Mouse (Mus musculus) brain, adult 2 months (tissue): ENCODE data around the gene Upf1.

ENCODE experiments used
- DNase-seq: peaks from one replicate; pipeline ENCODE4 v3.0.0; 2011; ENCODE audit warnings: low read depth, low spot score

Gene Upf1

GRCm38 (mm10) chr8:70327512-70327911 is 25.6 kb downstream of the Upf1 start:
- peak; percentile 39 for DNase-seq

- no peak for DNase-seq
Observed at GRCm38 (mm10) chr8:70323716-70324115, 29.4 kb downstream of the Upf1 start.

DNA sequence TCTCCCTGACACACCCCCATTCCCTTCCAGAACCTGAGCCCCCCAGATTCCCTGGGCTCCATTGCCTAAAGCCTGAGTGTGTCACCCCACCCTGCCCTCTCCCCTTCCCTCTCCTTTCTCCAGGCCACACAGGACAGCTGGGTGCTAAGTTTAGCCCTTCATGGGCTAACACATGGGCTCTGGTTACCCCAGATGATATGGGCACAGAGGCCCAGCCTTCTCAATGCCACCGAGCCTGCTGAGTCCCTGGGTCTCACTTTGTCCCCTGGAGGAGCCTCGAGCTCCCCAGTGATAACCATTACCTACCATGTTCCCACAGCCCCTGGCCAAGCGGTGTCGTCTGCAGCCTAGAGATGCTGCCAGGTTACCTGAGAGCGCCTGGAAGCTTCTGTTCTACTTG is 35.2 kb downstream of the Upf1 start:
- DNase-seq: no peak

- peak; percentile 97 for DNase-seq
Observed at GRCm38 (mm10) chr8:70316511-70317504, 36.3 kb downstream of the Upf1 start.

DNA sequence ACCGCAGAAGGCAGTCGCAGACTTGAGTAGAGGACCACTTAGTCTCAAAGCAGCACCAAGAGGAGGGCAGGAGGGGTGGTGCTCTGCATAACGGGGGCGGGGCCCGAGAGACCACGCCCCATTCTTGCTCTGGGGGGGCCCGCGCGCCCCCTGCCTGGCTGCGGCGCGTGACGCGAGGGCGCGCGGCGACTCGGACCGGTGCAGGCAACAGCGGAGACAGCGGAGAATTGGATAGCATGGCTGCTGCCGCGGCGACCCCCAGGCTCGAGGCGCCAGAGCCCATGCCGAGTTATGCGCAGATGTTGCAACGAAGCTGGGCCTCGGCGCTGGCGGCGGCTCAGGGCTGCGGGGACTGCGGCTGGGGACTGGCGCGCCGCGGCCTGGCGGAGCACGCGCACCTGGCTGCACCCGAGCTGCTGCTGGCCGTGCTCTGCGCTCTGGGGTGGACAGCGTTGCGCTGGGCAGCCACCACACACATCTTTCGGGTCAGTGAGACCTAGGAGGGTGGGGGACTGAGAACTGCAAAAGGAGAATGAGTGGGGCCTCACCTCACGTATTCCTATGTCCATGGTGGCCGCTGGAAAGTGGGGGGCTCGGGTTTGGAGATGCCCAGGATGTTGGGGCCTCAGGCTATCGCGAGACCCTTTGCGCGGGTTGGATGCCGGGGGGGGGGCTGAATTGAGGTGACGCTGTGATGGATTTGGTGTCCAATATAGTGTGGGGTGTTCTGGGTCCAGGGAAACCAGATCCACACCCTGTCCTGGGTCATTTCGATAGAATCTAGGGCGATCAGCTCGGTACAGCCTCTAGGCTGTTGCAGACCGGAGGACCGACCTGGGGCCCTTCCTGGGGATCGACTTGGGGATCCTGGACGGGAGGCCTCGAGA is 37.2 kb downstream of the Upf1 start, which contains the start of gene Cers1:
TSS of gene Cers1 (plus strand) at position 152 of the 887 bp plus-strand sequence.
- peak; percentile 88 for DNase-seq

DNA sequence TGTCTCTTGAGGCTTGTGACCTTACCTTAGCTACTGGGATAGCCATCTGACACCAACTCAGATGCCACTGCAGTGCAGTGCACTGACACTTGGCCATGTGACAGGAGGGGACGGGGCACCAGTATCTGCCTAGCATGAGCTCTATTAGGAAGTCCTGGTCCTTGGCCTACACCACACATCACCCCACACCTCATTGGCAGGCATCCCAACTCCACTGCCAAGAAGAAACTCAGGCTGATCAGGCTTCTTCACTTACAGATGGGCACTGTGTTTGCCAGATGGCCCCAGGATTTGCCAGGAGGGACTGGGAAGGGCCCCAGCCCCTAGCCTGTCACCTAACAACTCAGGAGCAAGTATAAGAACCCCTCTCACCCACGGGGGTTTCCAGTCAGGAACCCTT is 39.7 kb downstream of the Upf1 start:
- DNase-seq: no peak

DNA sequence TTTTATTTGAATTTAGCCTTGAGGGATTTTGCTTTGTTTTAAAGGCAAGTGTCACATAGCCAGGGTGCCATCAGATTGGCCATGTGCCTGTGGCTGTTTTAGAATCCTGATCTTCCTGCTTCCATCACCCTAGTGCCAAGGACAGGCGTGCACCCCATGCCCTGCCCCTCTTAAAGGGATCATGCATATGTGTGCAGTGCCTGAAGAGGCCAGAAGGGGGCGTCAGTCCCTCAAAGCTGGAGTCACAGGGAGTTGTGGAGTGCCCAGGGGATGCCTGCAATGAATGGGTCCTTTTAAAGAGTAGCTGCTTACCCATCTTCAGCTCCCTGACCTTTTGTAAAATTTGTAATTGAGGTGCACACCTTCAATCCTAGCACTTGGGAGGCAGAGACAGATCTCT is 43.8 kb downstream of the Upf1 start:
- DNase-seq: peak; percentile 36

GRCm38 (mm10) chr8:70302901-70303300 is 50.2 kb downstream of the Upf1 start:
- no peak for DNase-seq

GRCm38 (mm10) chr8:70302358-70302890 is 50.7 kb downstream of the Upf1 start, which contains the start of the genes Ddx49 and Cope:
TSS of gene Ddx49 (minus strand) at chr8:70302489.
TSS of gene Cope (plus strand) at chr8:70302518.
- peak; percentile 98 for DNase-seq

DNA sequence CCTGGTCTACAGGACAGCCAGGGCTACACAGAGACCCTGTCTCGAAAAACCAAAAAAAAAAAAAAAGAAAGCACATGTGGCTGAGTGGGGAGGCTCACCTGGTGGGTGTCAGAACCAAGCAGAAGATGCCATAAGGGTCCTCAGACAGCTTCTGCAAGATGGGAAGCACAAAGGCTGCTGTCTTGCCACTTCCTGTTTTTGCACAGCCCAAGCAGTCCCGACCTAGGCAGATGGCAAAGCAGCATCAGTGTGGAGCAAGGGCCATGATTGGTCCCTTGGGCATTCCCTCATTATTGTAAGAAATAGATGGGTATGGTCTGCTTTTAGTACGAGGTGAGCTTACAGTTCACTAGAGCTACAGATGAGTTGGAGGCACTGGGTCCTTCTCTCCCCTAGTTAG is 52.2 kb downstream of the Upf1 start:
- no peak for DNase-seq

DNA sequence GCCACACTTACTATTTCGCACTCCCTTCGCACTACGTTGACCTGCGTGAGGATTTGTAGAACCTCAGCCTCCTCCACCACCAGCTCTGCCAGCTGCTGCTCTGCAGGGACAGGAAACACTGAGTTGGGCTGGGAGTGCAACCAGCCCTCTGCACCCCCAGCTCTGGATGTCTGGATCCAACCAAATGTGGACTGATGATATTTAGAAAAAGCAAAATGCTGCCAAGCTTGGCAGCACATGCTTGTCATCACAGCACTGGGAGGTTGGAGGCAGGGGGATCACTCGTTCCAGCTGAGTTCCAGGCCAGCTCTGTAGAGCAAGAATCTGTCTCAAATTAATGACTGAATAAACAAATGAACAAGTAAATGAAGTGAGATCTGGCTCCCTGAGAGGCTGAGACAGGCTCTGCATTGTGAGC is 59.1 kb downstream of the Upf1 start:
- DNase-seq: peak; percentile 41

GRCm38 (mm10) chr8:70286737-70287136 is 66.3 kb downstream of the Upf1 start:
- DNase-seq: no peak

DNA sequence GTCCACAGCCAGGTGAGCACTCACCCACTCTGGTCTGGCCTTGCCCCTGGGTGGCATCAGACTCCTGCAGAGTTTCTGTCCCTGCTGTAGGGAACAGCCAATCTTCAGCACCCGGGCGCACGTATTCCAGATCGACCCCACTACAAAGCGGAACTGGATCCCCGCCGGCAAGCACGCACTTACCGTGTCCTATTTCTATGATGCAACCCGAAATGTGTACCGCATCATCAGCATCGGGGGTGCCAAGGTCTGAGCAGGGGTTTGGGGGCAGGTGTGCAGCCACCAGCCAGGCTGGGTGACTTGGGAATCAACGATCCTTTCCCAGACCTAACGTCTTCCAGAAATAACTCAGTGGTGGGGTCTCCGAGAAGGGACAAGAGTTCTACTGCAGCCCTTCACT is 67.8 kb downstream of the Upf1 start:
- DNase-seq: no peak

DNA sequence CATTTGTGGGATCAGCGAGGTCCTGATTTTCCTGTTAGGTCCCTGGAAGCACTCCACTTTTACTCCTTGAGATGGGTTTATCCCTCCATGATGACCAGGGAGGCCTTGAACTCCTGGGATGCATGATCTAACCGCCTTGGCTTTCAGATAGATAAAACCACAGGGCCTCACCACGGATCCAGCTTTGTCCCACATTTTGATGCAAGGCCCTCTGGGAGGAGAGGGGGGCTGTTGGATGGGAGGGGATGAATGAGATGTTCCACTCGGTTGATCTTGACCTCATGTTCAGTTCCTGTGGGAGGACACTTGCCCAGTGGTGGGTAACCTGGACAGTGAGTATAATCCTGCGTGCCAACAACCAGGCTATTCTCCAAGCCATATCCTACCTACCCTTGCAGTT is 68.7 kb downstream of the Upf1 start:
- no peak for DNase-seq

- DNase-seq: no peak
Observed at GRCm38 (mm10) chr8:70283136-70284077, 69.7 kb downstream of the Upf1 start.

GRCm38 (mm10) chr8:70282603-70283135 is 70.4 kb downstream of the Upf1 start, which contains the start of gene Homer3:
TSS of gene Homer3 (plus strand) at chr8:70282827.
- DNase-seq: peak; percentile 89
